In the genomic region with DNA sequence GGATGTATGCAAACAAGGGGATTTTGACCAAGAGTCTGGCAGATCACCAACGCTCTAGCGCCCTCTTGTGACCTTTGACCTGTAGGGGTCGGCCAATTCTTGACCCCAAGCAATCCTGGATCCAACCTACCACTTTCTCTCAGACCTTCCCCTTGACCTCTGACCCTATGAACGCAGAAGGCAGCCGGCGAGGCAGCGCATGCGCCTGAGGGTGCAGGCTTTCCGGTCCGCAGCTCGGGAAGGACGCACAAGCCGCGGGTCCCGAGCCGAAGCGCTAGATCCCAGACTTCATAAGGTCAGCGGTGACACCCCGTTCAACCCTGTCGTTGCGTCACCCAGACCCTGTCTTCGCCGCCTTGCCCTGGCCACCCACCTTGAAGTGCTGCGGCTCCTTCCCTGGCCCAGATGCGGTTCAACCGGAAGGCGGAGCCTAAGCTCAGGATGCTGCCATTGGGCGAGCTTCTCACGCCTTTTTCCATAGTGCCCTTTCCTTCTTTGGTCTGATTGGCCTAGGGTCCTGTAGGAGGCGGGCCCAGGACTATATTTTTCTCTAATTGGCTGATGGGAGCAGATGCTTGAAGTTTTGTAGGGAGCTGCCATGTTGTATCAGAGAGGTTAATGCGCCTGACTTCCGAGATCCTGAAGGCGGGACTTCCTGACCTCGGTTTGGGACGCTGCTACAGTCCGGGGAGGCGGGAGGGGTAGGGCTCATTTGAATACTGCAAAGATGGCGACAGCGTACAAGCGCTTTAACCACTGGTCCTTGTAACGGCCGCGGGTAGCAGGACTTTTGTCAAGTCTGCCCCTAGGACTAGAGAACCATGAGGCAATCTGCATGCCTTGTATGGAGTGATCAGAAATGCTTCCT, we compare ENCODE assay signal across 7 mouse cellular contexts. TPM values are rescaled to one million over a fixed set of nuclear protein-coding genes. Genes with fewer than 3 reads are reported as not detected.
DNase-seq lines count a peak whose midpoint lies in the region; ATAC-seq lines count a peak whose summit lies in the region.

A gene (minus strand): TSS at position 438 of the 868 bp plus-strand sequence.

- peak within 1 kb of the TSS; percentile 77 for H3K9ac ChIP-seq in intestine, embryonic 15.5 days

- H3K4me1 ChIP-seq in intestine, embryonic 15.5 days (replicated peaks) = peaks cover 23% of the 10 kb centered on the region
- H3K4me1 ChIP-seq in midbrain, embryonic 10.5 days = peaks cover 23% of the 10 kb centered on the region

- no peaks in the 10 kb centered on the region for H3K27me3 ChIP-seq in intestine, embryonic 15.5 days (replicated peaks)
- H3K27me3 ChIP-seq in midbrain, embryonic 10.5 days (ENCODE audit: low read depth, poor library complexity, severe bottlenecking) = no peaks in the 10 kb centered on the region

- peak within 1 kb of the TSS; percentile 87 for H3K27ac ChIP-seq in intestine, embryonic 15.5 days
- peak within 1 kb of the TSS; percentile 91 for H3K27ac ChIP-seq in midbrain, embryonic 10.5 days (replicated peaks)

- H3K9me3 ChIP-seq in intestine, embryonic 15.5 days = no peaks in the 10 kb centered on the region
- no peaks in the 10 kb centered on the region for H3K9me3 ChIP-seq in midbrain, embryonic 10.5 days (replicated peaks)

- H3K4me2 ChIP-seq in intestine, embryonic 15.5 days (replicated peaks) = peak within 1 kb of the TSS; percentile 76

- intact Hi-C loops in gastrocnemius, postnatal 36 days (cut with DNase I) = no loop called here
- intact Hi-C loops in left cerebral cortex, postnatal 25 days (cut with DNase I) = loop anchor here (1.0 kb wide), 1 partner anchor 61 kb away; a partner anchor contains a TSS

- WGBS in intestine, embryonic 15.5 days = under 1% methylated on average over 43 of the region's 43 CpGs
- WGBS in midbrain, embryonic 10.5 days = under 1% methylated on average over 43 of the region's 43 CpGs

- H3K36me3 ChIP-seq in intestine, embryonic 15.5 days = peaks cover 15% of the 10 kb centered on the region
- peaks cover 39% of the 10 kb centered on the region for H3K36me3 ChIP-seq in midbrain, embryonic 10.5 days

- peak; percentile 98 for ATAC-seq in intestine, embryonic 15.5 days

- H3K4me3 ChIP-seq in intestine, embryonic 15.5 days (replicated peaks) = peak within 1 kb of the TSS; percentile 69
- H3K4me3 ChIP-seq in midbrain, embryonic 10.5 days = peak within 1 kb of the TSS; percentile 65

- DNase-seq in adrenal gland, adult 2 months = peak; percentile 96
- peak; percentile 94 for DNase-seq in embryo, embryonic 11.5 days (ENCODE audit: low read depth, low spot score)
- DNase-seq in gastrocnemius, postnatal 36 days = peak; percentile 85 to 91
- DNase-seq in left cerebral cortex, postnatal 25 days (ENCODE audit: low spot score in 2 of 2) = peak; percentile 95 to 99
- DNase-seq in midbrain, embryonic 10.5 days (ENCODE audit: low spot score) = peak; percentile 95
- peak; percentile 77 for DNase-seq in right cerebral cortex, postnatal 4 days

RNA-seq across cellular contexts. Expression of the gene that starts here (rescaled TPM):
- 100 to 1,000 TPM; 376 to 380 TPM for total RNA-seq in adrenal gland, adult 2 months (2021)
- 391 and 420 TPM in 2 replicates for polyA plus RNA-seq in adrenal gland, adult 2 months (2012; rRNA removed)
- total RNA-seq in gastrocnemius, postnatal 36 days (2021) = 100 to 1,000 TPM; 242 to 273 TPM
- polyA plus RNA-seq in intestine, embryonic 15.5 days (2015; fragmentation: Nextera tagmentation; extraction: Ambion mirVana) = 342 and 413 TPM in 2 replicates
- 100 to 1,000 TPM; 124 to 137 TPM for total RNA-seq in left cerebral cortex, postnatal 25 days (2021)
- polyA plus RNA-seq in midbrain, embryonic 10.5 days (2016; fragmentation: Nextera tagmentation; extraction: Ambion mirVana) = 251 and 262 TPM in 2 replicates

Comparison
In these comparisons a context has a peak if more than half of its experiments do, and no peak if none do; other contexts are left out.
1. Peak in every context shown above with its lines: DNase-seq, ATAC-seq, H3K4me3 ChIP-seq and H3K27ac ChIP-seq.